Mouse (Mus musculus) gastrocnemius, postnatal 14 days (tissue): Measurements from ENCODE around the gene Jun. TPM values are rescaled to one million over a fixed set of nuclear protein-coding genes. Genes with fewer than 3 reads are reported as not detected.

Experiments used
- DNase-seq: peaks from one replicate; pipeline ENCODE4 v3.0.0; 2021; ENCODE audit warnings: mixed read lengths
- intact Hi-C: fragments of 180-260 bp; cut with DNase I; formaldehyde crosslinking; loops from one replicate; pipeline ENCODE4 v1.15.1; 2025; ENCODE audit warnings: low total_unique reads
- total RNA-seq, 2 experiments: library from RNA; stranded (reverse); gene quantifications; 2 replicates each; pipeline ENCODE4 v1.2.3; 2021

Gene Jun
- total RNA-seq, 2 experiments from 2014 or later = 37.6 to 54.8 TPM

DNA sequence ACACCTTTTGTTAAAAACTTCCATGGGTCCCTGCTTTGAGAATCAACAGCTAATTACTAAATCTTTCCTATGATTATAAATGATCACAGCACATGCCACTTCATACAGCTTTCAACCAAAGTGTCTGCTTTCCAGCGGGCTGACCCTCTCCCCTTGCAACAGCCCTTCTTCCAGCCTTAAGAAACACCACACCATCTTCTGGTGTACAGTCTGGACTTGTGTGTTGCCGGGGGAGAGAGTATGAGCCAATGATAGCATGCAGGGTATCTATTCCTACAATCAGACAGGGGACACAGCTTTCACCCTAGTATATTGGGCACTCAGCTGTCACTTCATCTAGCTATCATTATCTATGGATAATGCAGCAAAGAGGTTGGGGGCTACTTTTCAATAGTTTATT is 2.9 kb downstream of the Jun start:
- intact Hi-C loops = loop anchor here (5.0 kb wide), 1 partner anchor 37 kb away; no protein-coding TSS in a partner anchor

DNA sequence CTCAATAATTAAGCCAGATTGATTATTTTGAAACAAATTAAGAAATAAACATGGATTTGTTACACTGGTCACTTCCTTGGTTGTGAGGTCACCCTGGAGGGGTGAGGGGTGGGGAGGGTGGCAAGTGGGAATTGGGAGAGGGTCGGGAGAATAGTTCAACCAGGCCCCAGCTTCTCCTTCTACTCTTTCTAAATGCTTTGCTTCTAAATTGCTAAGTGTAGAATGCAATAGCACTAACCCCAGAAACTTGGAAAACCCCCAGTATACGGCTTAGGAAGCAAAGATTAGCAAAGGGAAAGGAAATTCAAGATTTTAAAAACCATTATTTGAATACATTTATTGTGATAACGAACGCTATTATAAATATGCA is 3.3 kb downstream of the Jun start:
- intact Hi-C loops = loop anchor here (5.0 kb wide), 1 partner anchor 36 kb away; no protein-coding TSS in a partner anchor
- no peak for DNase-seq

More for the DNA sequence above, 2.9 kb downstream of the Jun start:
- no peak for DNase-seq

- no peak for DNase-seq
- intact Hi-C loops = loop anchor here (5.0 kb wide), 1 partner anchor 36 kb away; no protein-coding TSS in a partner anchor
Measured at GRCm38 (mm10) chr4:95048021-95048730, 3.8 kb downstream of the Jun start.

GRCm38 (mm10) chr4:95045133-95045532 is 6.9 kb downstream of the Jun start:
- DNase-seq = no peak
- intact Hi-C loops = loop anchor here (5.0 kb wide), 1 partner anchor 33 kb away; no protein-coding TSS in a partner anchor

DNA sequence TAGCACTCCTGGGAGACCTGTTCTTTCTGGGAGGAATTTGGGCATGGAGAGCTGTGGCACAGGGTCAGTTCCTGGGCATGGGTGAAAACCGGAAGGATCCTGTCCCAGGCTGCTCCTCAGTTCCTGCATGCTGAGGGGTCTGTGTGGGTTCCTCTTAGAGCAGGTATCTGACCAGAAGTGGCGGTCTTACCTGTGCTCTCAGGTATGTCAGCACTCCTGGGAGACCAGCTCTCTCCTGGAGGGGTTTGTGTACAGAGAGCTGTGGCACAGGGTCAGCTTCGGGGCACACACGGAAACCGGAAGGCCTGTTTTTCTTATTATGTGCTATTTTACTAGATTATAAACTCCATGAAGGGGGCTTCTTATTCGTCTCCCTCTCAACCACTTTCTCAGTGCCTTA is 7.3 kb downstream of the Jun start:
- DNase-seq = no peak
- intact Hi-C loops = loop anchor here (5.0 kb wide), 1 partner anchor 32 kb away; no protein-coding TSS in a partner anchor

- no peak for DNase-seq
Measured at GRCm38 (mm10) chr4:95038024-95038423, 14.0 kb downstream of the Jun start.

GRCm38 (mm10) chr4:95031158-95031557 is 20.9 kb downstream of the Jun start:
- intact Hi-C loops = no loop called here
- DNase-seq = no peak

More at GRCm38 (mm10) chr4:95038024-95038423, 14.0 kb downstream of the Jun start:
- intact Hi-C loops = no loop called here

GRCm38 (mm10) chr4:95025847-95026600 is 26.0 kb downstream of the Jun start:
- DNase-seq = no peak
- intact Hi-C loops = no loop called here

DNA sequence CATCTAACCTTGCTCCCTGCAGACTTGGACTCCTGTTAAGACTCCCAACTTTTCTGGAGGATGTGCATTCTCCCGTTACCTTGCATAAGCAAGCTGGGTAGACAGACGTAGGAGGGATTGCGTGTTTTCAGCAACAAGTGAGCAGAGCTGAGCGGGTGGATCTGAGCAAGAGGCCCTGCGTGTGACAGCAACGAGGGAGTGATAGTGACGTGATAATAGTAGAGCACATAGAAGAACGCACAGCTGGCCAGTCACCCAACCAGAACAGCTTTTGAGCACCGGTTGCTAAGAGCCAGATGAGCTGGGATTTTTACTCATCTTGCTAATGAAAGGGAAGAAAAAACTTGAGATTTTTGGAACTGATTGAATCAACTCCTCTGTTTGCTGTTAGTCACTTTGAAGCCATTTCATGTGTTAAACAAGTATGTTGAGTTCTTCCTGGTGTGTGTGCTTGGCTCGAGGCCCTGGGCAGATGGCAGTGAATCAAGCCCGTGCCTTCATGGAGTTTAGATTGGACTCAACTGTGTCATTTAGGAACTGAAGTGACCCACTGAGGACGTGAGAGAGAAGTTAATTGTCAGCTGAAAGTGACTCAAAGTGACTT is 28.6 kb downstream of the Jun start:
- intact Hi-C loops = no loop called here
- DNase-seq = no peak

- intact Hi-C loops = no loop called here
- no peak for DNase-seq
Measured at GRCm38 (mm10) chr4:95021649-95022637, 30.1 kb downstream of the Jun start.

DNA sequence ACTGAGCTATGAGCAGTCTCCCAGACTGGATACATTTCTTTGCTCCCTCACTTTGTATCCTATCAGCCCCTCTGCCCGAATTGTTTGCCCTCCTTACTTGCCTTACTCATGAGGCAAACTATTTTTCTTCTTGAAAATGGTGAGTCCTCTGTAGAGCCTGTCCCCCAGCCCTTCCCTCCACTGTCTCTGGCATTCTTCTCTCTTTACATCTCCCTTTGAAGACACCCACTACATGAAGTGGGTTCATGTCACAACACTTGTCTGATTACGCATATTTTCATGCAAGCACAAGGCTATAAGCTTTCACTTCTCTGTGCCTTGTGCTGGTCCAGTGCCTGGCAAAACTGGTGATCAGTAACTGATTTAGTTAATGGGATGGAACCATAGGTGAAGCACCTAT is 31.8 kb downstream of the Jun start:
- intact Hi-C loops = no loop called here
- DNase-seq = no peak

DNA sequence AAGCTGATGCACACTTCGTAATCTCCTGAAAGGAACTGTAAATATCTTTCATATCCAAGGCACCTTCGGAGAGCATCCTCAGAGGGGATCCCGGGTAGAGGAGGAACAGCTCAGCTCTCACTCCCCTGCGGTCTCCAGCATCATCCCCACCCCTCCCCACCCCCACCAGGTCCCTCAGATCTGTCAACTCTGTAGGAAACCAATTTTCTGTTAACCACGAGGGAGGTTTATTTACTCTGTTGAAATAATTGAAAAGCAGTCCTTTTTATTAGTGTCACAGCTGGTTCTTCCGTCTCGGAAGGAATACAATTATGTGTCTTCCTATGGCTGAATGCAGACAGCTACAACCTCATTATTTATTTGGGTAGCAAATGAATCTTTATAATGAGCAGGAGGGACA is 33.8 kb downstream of the Jun start:
- intact Hi-C loops = no loop called here
- DNase-seq = no peak

- no peak for DNase-seq
- intact Hi-C loops = loop anchor here (5.0 kb wide), 1 partner anchor 35 kb away; no protein-coding TSS in a partner anchor
Measured at GRCm38 (mm10) chr4:95012706-95013105, 39.3 kb downstream of the Jun start.

DNA sequence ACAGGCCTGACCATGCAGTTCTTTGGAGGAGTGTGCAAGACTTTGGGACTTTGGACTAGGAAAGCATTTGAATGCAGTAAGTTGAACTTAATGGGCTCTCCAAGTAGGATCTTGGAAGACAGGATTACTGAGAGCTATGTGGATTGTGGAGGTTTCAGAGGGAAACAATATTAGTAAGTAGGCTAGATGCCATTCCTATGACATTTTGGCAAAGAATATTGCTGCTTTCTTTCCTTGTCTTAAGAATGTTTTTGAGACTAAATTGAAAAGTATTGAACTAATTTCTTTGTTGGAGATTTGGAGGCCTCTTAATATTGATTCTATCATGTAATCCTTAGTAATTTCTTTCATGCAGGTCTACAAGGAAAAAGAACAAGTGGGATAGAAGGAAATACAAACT is 39.8 kb downstream of the Jun start:
- intact Hi-C loops = loop anchor here (5.0 kb wide), 1 partner anchor 35 kb away; no protein-coding TSS in a partner anchor
- DNase-seq = no peak

- intact Hi-C loops = loop anchor here (2.0 to 5.0 kb wide), 2 partner anchors 862 to 919 kb away; no protein-coding TSS in a partner anchor
Measured at GRCm38 (mm10) chr4:95008175-95009057, 43.6 kb downstream of the Jun start.

GRCm38 (mm10) chr4:95007759-95008158 is 44.3 kb downstream of the Jun start:
- no peak for DNase-seq
- intact Hi-C loops = loop anchor here (2.0 to 5.0 kb wide), 2 partner anchors 863 to 920 kb away; no protein-coding TSS in a partner anchor

More at GRCm38 (mm10) chr4:95008175-95009057, 43.6 kb downstream of the Jun start:
- DNase-seq = peak; percentile 65

DNA sequence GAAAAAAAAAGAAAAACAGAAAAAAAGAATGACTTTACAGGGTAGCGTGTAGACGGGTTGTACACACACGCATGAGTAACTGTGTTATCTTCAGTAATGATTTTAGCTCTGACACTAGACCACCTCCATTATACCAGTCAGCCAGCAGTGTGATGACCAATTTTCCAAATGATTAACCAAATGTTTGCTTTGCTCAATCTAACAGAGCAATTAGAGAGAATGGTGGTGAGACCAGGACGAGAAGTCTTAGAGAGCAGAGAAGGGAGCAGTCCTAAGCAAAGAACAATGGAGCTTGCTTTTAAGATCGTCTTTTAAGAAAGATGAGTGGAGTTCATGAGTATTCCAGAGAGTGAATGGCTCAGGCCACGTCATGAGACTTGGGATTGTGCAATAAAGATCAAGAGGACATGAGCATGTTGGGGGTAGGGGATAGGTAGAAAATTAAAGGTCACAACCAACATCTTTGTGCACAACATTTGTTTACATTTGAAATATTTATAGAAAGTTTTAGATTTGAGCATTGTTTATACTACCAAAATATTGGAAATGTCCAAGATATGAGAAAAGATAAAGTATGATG is 46.7 kb downstream of the Jun start:
- intact Hi-C loops = loop anchor here (5.0 kb wide), 1 partner anchor 922 kb away; no protein-coding TSS in a partner anchor
- no peak for DNase-seq
